Mouse (Mus musculus) embryonic facial prominence, embryonic 11.5 days (tissue): Measurements from ENCODE around the gene Tox2. TPM values are rescaled to one million over a fixed set of nuclear protein-coding genes. Genes with fewer than 3 reads are reported as not detected.

ENCODE experiments used
- ATAC-seq: fragments of 200-750 bp; cut with Nextera tagmentation; replicated peaks from 2 replicates; pipeline ENCODE4 v1.8.0; 2017; ENCODE audit warnings: low read depth; ENCODE audit not compliant: insufficient number of reproducible peaks, low FRiP score, low TSS enrichment
- DNase-seq: peaks from one replicate; pipeline ENCODE4 v3.0.0-alpha.2; 2015; ENCODE audit warnings: low spot score
- H3K27ac ChIP-seq: fragments of 300-500 bp; sonication (generic); replicated peaks from 2 replicates; pipeline ENCODE4 v1.5.1; 2014; ENCODE audit warnings: mild to moderate bottlenecking, low read depth, low read length, control low read depth
- H3K27me3 ChIP-seq: fragments of 300-500 bp; sonication (generic); 2 replicates; pipeline ENCODE4 v1.6.1; 2014; ENCODE audit warnings: mild to moderate bottlenecking, low read length, moderate library complexity, mixed read lengths; ENCODE audit not compliant: control insufficient read depth, insufficient read depth
- H3K36me3 ChIP-seq: fragments of 300-500 bp; sonication (generic); replicated peaks from 2 replicates; pipeline ENCODE4 v1.6.1; 2014; ENCODE audit warnings: low read depth, mild to moderate bottlenecking, low read length, moderate library complexity, mixed read lengths; ENCODE audit not compliant: control insufficient read depth, insufficient read depth
- H3K4me1 ChIP-seq: fragments of 300-500 bp; sonication (generic); 2 replicates; pipeline ENCODE4 v1.6.1; 2014; ENCODE audit warnings: low read length, mixed read lengths; ENCODE audit not compliant: control insufficient read depth, insufficient read depth
- H3K4me2 ChIP-seq: fragments of 300-500 bp; sonication (generic); 2 replicates; pipeline ENCODE4 v1.6.1; 2014; ENCODE audit warnings: low read depth, mild to moderate bottlenecking, control low read depth, low read length, moderate library complexity
- H3K4me3 ChIP-seq: fragments of 300-500 bp; sonication (generic); 2 replicates; pipeline ENCODE4 v1.5.1; 2014; ENCODE audit warnings: low read depth, low read length, control low read depth
- H3K9ac ChIP-seq: fragments of 300-500 bp; sonication (generic); replicated peaks from 2 replicates; pipeline ENCODE4 v1.6.1; 2014; ENCODE audit warnings: mild to moderate bottlenecking, control low read depth, low read length
- H3K9me3 ChIP-seq: fragments of 300-500 bp; sonication (generic); replicated peaks from 2 replicates; pipeline ENCODE4 v1.6.1; 2016; ENCODE audit warnings: mild to moderate bottlenecking, low read length, inconsistent platforms, mixed read lengths; ENCODE audit not compliant: control insufficient read depth
- WGBS: fragments of 180-500 bp; shearing (Covaris S2); extraction: QIAGEN DNeasy Blood & Tissue Kit; methylation state at CpG from one replicate; pipeline ENCODE4 v1.1.7; 2014; 5-methylcytosine and 5-hydroxymethylcytosine counted together
- polyA plus RNA-seq: library from polyadenylated mRNA; unstranded; fragments of >200 nt; fragmentation: Nextera tagmentation; extraction: Ambion mirVana; gene quantifications from 2 replicates; pipeline ENCODE4 v1.2.1, GENCODE M21; 2014

Tox2 gene
- polyA plus RNA-seq, 1 experiment from 2014 or later: 10.8 TPM

GRCm38 (mm10) chr2:163207315-163207714 is 4.4 kb downstream of the Tox2 start:
- H3K9me3 ChIP-seq: no peaks in the 10 kb centered on the region
- H3K36me3 ChIP-seq: no peaks in the 10 kb centered on the region
- no peak overlapping the region for H3K27ac ChIP-seq
- peaks cover 34% of the 10 kb centered on the region for H3K27me3 ChIP-seq
- no peak overlapping the region for H3K4me2 ChIP-seq
- no peak overlapping the region for H3K9ac ChIP-seq
- ATAC-seq: no peak
- no peak for DNase-seq
- WGBS: 98% methylated on average over 2 of the region's 2 CpGs
- peaks cover 4% of the 10 kb centered on the region; the same call in 1 of the 2 replicates for H3K4me1 ChIP-seq
- no peak overlapping the region for H3K4me3 ChIP-seq

GRCm38 (mm10) chr2:163209139-163209538 is 6.2 kb downstream of the Tox2 start:
- H3K4me3 ChIP-seq: no peak overlapping the region
- H3K36me3 ChIP-seq: no peaks in the 10 kb centered on the region
- no peak overlapping the region for H3K4me2 ChIP-seq
- peaks cover 16% of the 10 kb centered on the region for H3K27me3 ChIP-seq
- WGBS: 84% methylated on average over 8 of the region's 8 CpGs
- no peak for DNase-seq
- H3K9ac ChIP-seq: no peak overlapping the region
- H3K9me3 ChIP-seq: no peaks in the 10 kb centered on the region
- H3K4me1 ChIP-seq: 0 out of 2 replicates have a peak, but pooled peaks cover 4% of the 10 kb centered on the region
- no peak overlapping the region for H3K27ac ChIP-seq
- ATAC-seq: no peak

- Histone ChIP-seq H3K4me3 (no peak overlapping the region), H3K9ac (no peak overlapping the region), H3K27ac (no peak overlapping the region), H3K27me3 (no peaks in the 10 kb centered on the region), H3K9me3 (no peaks in the 10 kb centered on the region), H3K4me1 (no peaks in the 10 kb centered on the region), H3K36me3 (no peaks in the 10 kb centered on the region), H3K4me2 (no peak overlapping the region)
- DNase-seq: no peak
- ATAC-seq: no peak
- 57% methylated on average over 3 of the region's 3 CpGs for WGBS
These were observed 10.2 kb downstream of the Tox2 start for GRCm38 (mm10) chr2:163213085-163213484.

GRCm38 (mm10) chr2:163218095-163218494 is 15.2 kb downstream of the Tox2 start:
- H3K36me3 ChIP-seq: no peaks in the 10 kb centered on the region
- ATAC-seq (no peak), DNase-seq (no peak)
- no peak overlapping the region for H3K4me3 ChIP-seq
- H3K27me3 ChIP-seq: no peaks in the 10 kb centered on the region
- H3K4me2 ChIP-seq: no peak overlapping the region
- no peak overlapping the region for H3K27ac ChIP-seq
- 67% methylated on average over 3 of the region's 3 CpGs for WGBS
- H3K9ac ChIP-seq: no peak overlapping the region
- H3K4me1 ChIP-seq: no peaks in the 10 kb centered on the region
- H3K9me3 ChIP-seq: no peaks in the 10 kb centered on the region

GRCm38 (mm10) chr2:163218571-163218970 is 15.6 kb downstream of the Tox2 start:
- Histone ChIP-seq H3K9me3 (no peaks in the 10 kb centered on the region), H3K4me2 (no peak overlapping the region), H3K9ac (no peak overlapping the region), H3K27me3 (no peaks in the 10 kb centered on the region), H3K27ac (no peak overlapping the region), H3K4me3 (no peak overlapping the region), H3K4me1 (no peaks in the 10 kb centered on the region), H3K36me3 (no peaks in the 10 kb centered on the region)
- 76% methylated on average over 7 of the region's 7 CpGs for WGBS
- DNase-seq (no peak), ATAC-seq (no peak; the same call in 1 of the 2 replicates)

GRCm38 (mm10) chr2:163219447-163219846 is 16.5 kb downstream of the Tox2 start:
- Histone ChIP-seq H3K9me3 (no peaks in the 10 kb centered on the region), H3K36me3 (no peaks in the 10 kb centered on the region), H3K27me3 (no peaks in the 10 kb centered on the region), H3K9ac (no peak overlapping the region), H3K27ac (no peak overlapping the region), H3K4me3 (no peak overlapping the region), H3K4me2 (no peak overlapping the region), H3K4me1 (no peaks in the 10 kb centered on the region)
- no peak for DNase-seq
- ATAC-seq: no peak
- WGBS: 62% methylated on average over 5 of the region's 5 CpGs

- H3K9ac ChIP-seq: no peak overlapping the region
- H3K27ac ChIP-seq: no peak overlapping the region
- no peak for ATAC-seq
- no peaks in the 10 kb centered on the region for H3K4me1 ChIP-seq
- WGBS: 91% methylated on average over 11 of the region's 11 CpGs
- no peaks in the 10 kb centered on the region for H3K27me3 ChIP-seq
- no peak for DNase-seq
- H3K36me3 ChIP-seq: no peaks in the 10 kb centered on the region
- no peak overlapping the region for H3K4me2 ChIP-seq
- no peaks in the 10 kb centered on the region for H3K9me3 ChIP-seq
- no peak overlapping the region for H3K4me3 ChIP-seq
These were observed 17.8 kb downstream of the Tox2 start for GRCm38 (mm10) chr2:163220706-163221105.

- no peaks in the 10 kb centered on the region for H3K36me3 ChIP-seq
- no peaks in the 10 kb centered on the region for H3K9me3 ChIP-seq
- H3K4me3 ChIP-seq: no peak overlapping the region
- ATAC-seq (no peak), DNase-seq (no peak)
- no peak overlapping the region for H3K4me2 ChIP-seq
- H3K4me1 ChIP-seq: no peaks in the 10 kb centered on the region
- no peak overlapping the region for H3K27ac ChIP-seq
- no peaks in the 10 kb centered on the region for H3K27me3 ChIP-seq
- no peak overlapping the region for H3K9ac ChIP-seq
- WGBS: 81% methylated on average over 15 of the region's 15 CpGs
These were observed 22.4 kb downstream of the Tox2 start for GRCm38 (mm10) chr2:163225302-163225701.
